Mouse (Mus musculus) limb, embryonic 13.5 days (tissue): ENCODE measurements around the gene Lmtk2. TPM values are rescaled to one million over a fixed set of nuclear protein-coding genes. Genes with fewer than 3 reads are reported as not detected.

ENCODE experiments used
- ATAC-seq: fragments of 200-750 bp; cut with Nextera tagmentation; 2 replicates; pipeline ENCODE4 v1.8.0; 2017; ENCODE audit warnings: low read depth, moderate number of reproducible peaks, moderate TSS enrichment; ENCODE audit not compliant: low FRiP score
- H3K27ac ChIP-seq: fragments of 300-500 bp; sonication (generic); 2 replicates; pipeline ENCODE4 v1.5.1; 2015; ENCODE audit warnings: inconsistent platforms, mild to moderate bottlenecking, moderate library complexity
- H3K27me3 ChIP-seq: fragments of 300-500 bp; sonication (generic); 2 replicates; pipeline ENCODE4 v1.6.1; 2015; ENCODE audit warnings: mild to moderate bottlenecking, inconsistent platforms
- H3K36me3 ChIP-seq: fragments of 300-500 bp; sonication (generic); 2 replicates; pipeline ENCODE4 v1.6.1; 2015; ENCODE audit warnings: inconsistent platforms, mild to moderate bottlenecking, moderate library complexity
- H3K4me1 ChIP-seq: fragments of 300-500 bp; sonication (generic); 2 replicates; pipeline ENCODE4 v1.6.1; 2015; ENCODE audit warnings: inconsistent platforms
- H3K4me2 ChIP-seq: fragments of 300-500 bp; sonication (generic); replicated peaks from 2 replicates; pipeline ENCODE4 v1.6.1; 2015; ENCODE audit warnings: inconsistent platforms, mild to moderate bottlenecking, moderate library complexity
- H3K4me3 ChIP-seq: fragments of 300-500 bp; sonication (generic); 2 replicates; pipeline ENCODE4 v1.5.1; 2015; ENCODE audit warnings: moderate library complexity, mild to moderate bottlenecking, inconsistent platforms
- H3K9ac ChIP-seq: fragments of 300-500 bp; sonication (generic); 2 replicates; pipeline ENCODE4 v1.6.1; 2015; ENCODE audit warnings: mild to moderate bottlenecking, inconsistent platforms
- H3K9me3 ChIP-seq: fragments of 300-500 bp; sonication (generic); 2 replicates; pipeline ENCODE4 v1.6.1; 2016; ENCODE audit warnings: inconsistent platforms
- WGBS: fragments of 180-500 bp; shearing (Covaris S2); methylation state at CpG from one replicate; pipeline ENCODE4 v1.1.7; 2015; 5-methylcytosine and 5-hydroxymethylcytosine counted together
- polyA plus RNA-seq: library from polyadenylated mRNA; unstranded; fragments of >200 nt; fragmentation: Nextera tagmentation; extraction: Ambion mirVana; gene quantifications from 2 replicates; pipeline ENCODE4 v1.2.1, GENCODE M21; 2015

Lmtk2 gene
- polyA plus RNA-seq, 1 experiment from 2014 or later, result 3.8 TPM

- H3K36me3 ChIP-seq, result no peaks in the 10 kb centered on the region
- no peak for ATAC-seq
- WGBS, result 75% methylated on average over 6 of the region's 6 CpGs
- H3K9me3 ChIP-seq, result no peaks in the 10 kb centered on the region
- no peak overlapping the region for H3K9ac ChIP-seq
- H3K27ac ChIP-seq, result no peak overlapping the region
- no peaks in the 10 kb centered on the region for H3K27me3 ChIP-seq
- H3K4me2 ChIP-seq, result no peak overlapping the region
- H3K4me3 ChIP-seq, result no peak overlapping the region
- H3K4me1 ChIP-seq, result no peaks in the 10 kb centered on the region
These were observed 14.5 kb upstream of the Lmtk2 start for GRCm38 (mm10) chr5:144085696-144086095.

GRCm38 (mm10) chr5:144086494-144086893 lies 13.7 kb upstream of the Lmtk2 start:
- H3K4me3 ChIP-seq, result no peak overlapping the region
- H3K9ac ChIP-seq, result no peak overlapping the region
- H3K9me3 ChIP-seq, result no peaks in the 10 kb centered on the region
- no peaks in the 10 kb centered on the region for H3K27me3 ChIP-seq
- no peaks in the 10 kb centered on the region for H3K36me3 ChIP-seq
- 59% methylated on average over 2 of the region's 2 CpGs for WGBS
- ATAC-seq, result no peak
- H3K27ac ChIP-seq, result no peak overlapping the region
- no peaks in the 10 kb centered on the region for H3K4me1 ChIP-seq
- no peak overlapping the region for H3K4me2 ChIP-seq

- WGBS, result 82% methylated on average over 2 of the region's 2 CpGs
- Histone ChIP-seq H3K27ac (no peak overlapping the region), H3K4me2 (no peak overlapping the region), H3K9me3 (no peaks in the 10 kb centered on the region), H3K4me3 (no peak overlapping the region), H3K36me3 (no peaks in the 10 kb centered on the region), H3K27me3 (no peaks in the 10 kb centered on the region), H3K4me1 (no peaks in the 10 kb centered on the region), H3K9ac (no peak overlapping the region)
- ATAC-seq, result no peak
These were observed 11.9 kb upstream of the Lmtk2 start for GRCm38 (mm10) chr5:144088354-144088753.

GRCm38 (mm10) chr5:144095461-144095970 lies 4.7 kb upstream of the Lmtk2 start:
- H3K27ac ChIP-seq, result no peak overlapping the region
- no peak overlapping the region for H3K9ac ChIP-seq
- ATAC-seq, result no peak
- WGBS, result 74% methylated on average over 6 of the region's 6 CpGs
- H3K36me3 ChIP-seq, result no peaks in the 10 kb centered on the region
- no peaks in the 10 kb centered on the region for H3K9me3 ChIP-seq
- no peaks in the 10 kb centered on the region for H3K4me1 ChIP-seq
- no peak overlapping the region for H3K4me3 ChIP-seq
- H3K27me3 ChIP-seq, result peaks cover 18% of the 10 kb centered on the region; the same call in 1 of the 2 replicates
- no peak overlapping the region for H3K4me2 ChIP-seq

GRCm38 (mm10) chr5:144097902-144098639 lies 2.2 kb upstream of the Lmtk2 start:
- ATAC-seq, result no peak
- Histone ChIP-seq H3K27me3 (peaks cover 18% of the 10 kb centered on the region; the same call in 1 of the 2 replicates), H3K9me3 (no peaks in the 10 kb centered on the region), H3K4me3 (no peak overlapping the region), H3K9ac (no peak overlapping the region), H3K4me2 (no peak overlapping the region), H3K36me3 (no peaks in the 10 kb centered on the region), H3K27ac (no peak overlapping the region), H3K4me1 (peaks cover 10% of the 10 kb centered on the region)
- 67% methylated on average over 16 of the region's 16 CpGs for WGBS

- 35% methylated on average over 8 of the region's 8 CpGs for WGBS
- Histone ChIP-seq H3K36me3 (no peaks in the 10 kb centered on the region), H3K27me3 (peaks cover 18% of the 10 kb centered on the region; the same call in 1 of the 2 replicates), H3K4me1 (peaks cover 10% of the 10 kb centered on the region), H3K4me2 (no peak overlapping the region), H3K27ac (no peak overlapping the region), H3K9me3 (no peaks in the 10 kb centered on the region), H3K9ac (no peak overlapping the region), H3K4me3 (no peak overlapping the region)
- ATAC-seq, result no peak
These were observed 1.7 kb upstream of the Lmtk2 start for GRCm38 (mm10) chr5:144098640-144098929.

- 2% methylated on average over 18 of the region's 20 CpGs for WGBS
- Histone ChIP-seq H3K4me2 (peak overlapping the region; percentile 84), H3K27me3 (peaks cover 18% of the 10 kb centered on the region; the same call in 1 of the 2 replicates), H3K4me1 (peaks cover 10% of the 10 kb centered on the region), H3K9me3 (no peaks in the 10 kb centered on the region), H3K9ac (peak overlapping the region; percentile 90), H3K4me3 (peak overlapping the region; percentile 99), H3K27ac (no peak overlapping the region), H3K36me3 (no peaks in the 10 kb centered on the region)
- ATAC-seq, result no peak
These were observed 712 bp downstream of the Lmtk2 start for GRCm38 (mm10) chr5:144100948-144101347.

- H3K36me3 ChIP-seq, result no peaks in the 10 kb centered on the region
- H3K4me2 ChIP-seq, result no peak overlapping the region
- no peaks in the 10 kb centered on the region for H3K9me3 ChIP-seq
- no peak overlapping the region for H3K27ac ChIP-seq
- no peaks in the 10 kb centered on the region for H3K27me3 ChIP-seq
- H3K9ac ChIP-seq, result no peak overlapping the region
- no peak for ATAC-seq
- 87% methylated on average over 9 of the region's 9 CpGs for whole genome bisulfite sequencing
- peaks cover 10% of the 10 kb centered on the region for H3K4me1 ChIP-seq
- H3K4me3 ChIP-seq, result no peak overlapping the region
These were observed 4.8 kb downstream of the Lmtk2 start for GRCm38 (mm10) chr5:144105070-144105469.

GRCm38 (mm10) chr5:144105471-144106129 lies 5.4 kb downstream of the Lmtk2 start:
- ATAC-seq, result no peak
- no peaks in the 10 kb centered on the region for H3K9me3 ChIP-seq
- no peaks in the 10 kb centered on the region for H3K36me3 ChIP-seq
- 80% methylated on average over 6 of the region's 6 CpGs for WGBS
- H3K4me2 ChIP-seq, result no peak overlapping the region
- no peaks in the 10 kb centered on the region for H3K27me3 ChIP-seq
- H3K27ac ChIP-seq, result no peak overlapping the region
- H3K9ac ChIP-seq, result no peak overlapping the region
- peaks cover 10% of the 10 kb centered on the region for H3K4me1 ChIP-seq
- H3K4me3 ChIP-seq, result no peak overlapping the region

- no peak for ATAC-seq
- Histone ChIP-seq H3K27me3 (no peaks in the 10 kb centered on the region), H3K36me3 (no peaks in the 10 kb centered on the region), H3K4me2 (no peak overlapping the region), H3K4me1 (peaks cover 8% of the 10 kb centered on the region), H3K9ac (no peak overlapping the region), H3K27ac (no peak overlapping the region), H3K4me3 (no peak overlapping the region), H3K9me3 (no peaks in the 10 kb centered on the region)
- 88% methylated on average over 3 of the region's 3 CpGs for WGBS
These were observed 5.9 kb downstream of the Lmtk2 start for GRCm38 (mm10) chr5:144106130-144106510.

- no peak overlapping the region for H3K4me2 ChIP-seq
- H3K4me1 ChIP-seq, result no peaks in the 10 kb centered on the region
- no peak for ATAC-seq
- H3K27ac ChIP-seq, result no peak overlapping the region
- no peak overlapping the region for H3K9ac ChIP-seq
- no peaks in the 10 kb centered on the region for H3K36me3 ChIP-seq
- no peak overlapping the region for H3K4me3 ChIP-seq
- H3K9me3 ChIP-seq, result no peaks in the 10 kb centered on the region
- no peaks in the 10 kb centered on the region for H3K27me3 ChIP-seq
- 88% methylated on average over 8 of the region's 8 CpGs for WGBS
These were observed 9.0 kb downstream of the Lmtk2 start for GRCm38 (mm10) chr5:144109201-144109600.

- Histone ChIP-seq H3K4me2 (no peak overlapping the region), H3K27ac (no peak overlapping the region), H3K4me1 (no peaks in the 10 kb centered on the region), H3K27me3 (no peaks in the 10 kb centered on the region), H3K9me3 (no peaks in the 10 kb centered on the region), H3K36me3 (no peaks in the 10 kb centered on the region), H3K4me3 (no peak overlapping the region), H3K9ac (no peak overlapping the region)
- 85% methylated on average over 11 of the region's 11 CpGs for WGBS
- no peak for ATAC-seq
These were observed 12.6 kb downstream of the Lmtk2 start for GRCm38 (mm10) chr5:144112574-144113438.
